Mouse (Mus musculus) CH12.LX (cell line): ENCODE measurements around the gene Col4a1.

Source experiments
- CHD2 ChIP-seq: IDR thresholded peaks from 2 replicates; pipeline ENCODE4 v1.6.1; 2011; ENCODE audit warnings: low read length, improper control_type of control experiment
- CTCF ChIP-seq, 2 experiments: IDR thresholded peaks in 1 of 2; conservative IDR thresholded peaks in 1 of 2; 2 replicates each; pipeline ENCODE4 v1.5.1; 2011 to 2012; ENCODE audit warnings: low read depth in 2 of 2, low read length in 2 of 2, improper control_type of control experiment in 1 of 2, inconsistent platforms in 1 of 2, mild to moderate bottlenecking in 1 of 2, moderate library complexity in 1 of 2
- EP300 ChIP-seq: IDR thresholded peaks from 2 replicates; pipeline ENCODE4 v1.6.1; 2011; ENCODE audit warnings: low read length, improper control_type of control experiment
- KAT2A ChIP-seq: IDR thresholded peaks from 2 replicates; pipeline ENCODE4 v1.6.1; 2012; ENCODE audit warnings: low read length, improper control_type of control experiment, inconsistent platforms; ENCODE audit not compliant: insufficient replicate concordance
- MEF2A ChIP-seq: IDR thresholded peaks from 2 replicates; pipeline ENCODE4 v1.6.1; 2014; ENCODE audit warnings: low read depth, mild to moderate bottlenecking, inconsistent platforms, low read length, improper control_type of control experiment, borderline replicate concordance
- MXI1 ChIP-seq: IDR thresholded peaks from 2 replicates; pipeline ENCODE4 v1.6.1; 2011; ENCODE audit warnings: mild to moderate bottlenecking, low read depth, low read length, improper control_type of control experiment
- NELFE ChIP-seq: IDR thresholded peaks from 2 replicates; pipeline ENCODE4 v1.6.1; 2011; ENCODE audit warnings: low read depth, low read length, improper control_type of control experiment
- RCOR1 ChIP-seq: conservative IDR thresholded peaks from 2 replicates; pipeline ENCODE4 v1.6.1; 2012; ENCODE audit warnings: low read depth, mild to moderate bottlenecking, inconsistent platforms, low read length, improper control_type of control experiment
- USF1 ChIP-seq: IDR thresholded peaks from 2 replicates; pipeline ENCODE4 v1.6.1; 2014; ENCODE audit warnings: low read depth, mild to moderate bottlenecking, inconsistent platforms, low read length, improper control_type of control experiment
- ZMIZ1 ChIP-seq: IDR thresholded peaks from 2 replicates; pipeline ENCODE4 v1.6.1; 2012; ENCODE audit warnings: low read depth, mild to moderate bottlenecking, inconsistent platforms, low read length, improper control_type of control experiment
- ZNF384 ChIP-seq: IDR thresholded peaks from 2 replicates; pipeline ENCODE4 v1.6.1; 2012; ENCODE audit warnings: low read depth, low read length, improper control_type of control experiment, inconsistent platforms

DNA sequence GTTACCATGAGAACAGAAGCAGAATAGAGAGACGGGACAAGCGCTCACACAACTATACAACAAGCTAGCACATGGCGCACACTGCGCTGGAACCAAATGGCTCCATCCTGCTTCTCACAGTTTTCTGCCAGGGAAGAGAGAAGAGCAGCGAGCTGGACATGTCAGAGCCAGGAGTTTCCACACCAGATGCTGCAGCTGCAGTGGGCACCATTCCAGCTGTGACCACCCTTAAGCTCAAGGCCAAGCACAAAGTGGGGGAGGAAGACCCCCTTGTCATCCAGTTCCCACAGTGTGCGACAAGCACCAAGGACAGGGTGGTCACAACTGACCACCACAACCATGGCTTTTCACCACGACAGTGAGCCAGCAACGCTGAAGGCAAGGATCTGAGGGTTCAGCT, 62.5 kb downstream of the Col4a1 start:
- TF ChIP-seq CTCF (conservative IDR thresholded peaks at IDR 0.05 in 1 of 2, IDR thresholded peaks at IDR 0.05 in 1 of 2; ENCODE audit: low read depth in 2 of 2, low read length in 2 of 2), result no peak
- no peak for TF ChIP-seq NELFE
- TF ChIP-seq KAT2A, result no peak
- TF ChIP-seq USF1, result no peak
- no peak for TF ChIP-seq CHD2
- TF ChIP-seq RCOR1, result no peak
- no peak for TF ChIP-seq MXI1
- TF ChIP-seq ZMIZ1, result no peak
- TF ChIP-seq ZNF384, result no peak
- TF ChIP-seq EP300, result no peak
- TF ChIP-seq MEF2A, result no peak
